Mouse (Mus musculus) kidney, adult 2 months (tissue): ENCODE results near the gene Bcl2l13.

Experiments
- CTCF ChIP-seq: fragments of 200-500 bp; conservative IDR thresholded peaks from 2 replicates; pipeline ENCODE4 v1.5.1; 2011; ENCODE audit warnings: low read depth, mild to moderate bottlenecking, control low read depth, low read length, moderate library complexity, mixed read lengths; ENCODE audit not compliant: insufficient read depth, insufficient read length
- POLR2A ChIP-seq: fragments of 200-500 bp; IDR thresholded peaks from one replicate; pipeline ENCODE4 v1.6.1; 2011; ENCODE audit warnings: low read depth, low read length, control low read depth

DNA sequence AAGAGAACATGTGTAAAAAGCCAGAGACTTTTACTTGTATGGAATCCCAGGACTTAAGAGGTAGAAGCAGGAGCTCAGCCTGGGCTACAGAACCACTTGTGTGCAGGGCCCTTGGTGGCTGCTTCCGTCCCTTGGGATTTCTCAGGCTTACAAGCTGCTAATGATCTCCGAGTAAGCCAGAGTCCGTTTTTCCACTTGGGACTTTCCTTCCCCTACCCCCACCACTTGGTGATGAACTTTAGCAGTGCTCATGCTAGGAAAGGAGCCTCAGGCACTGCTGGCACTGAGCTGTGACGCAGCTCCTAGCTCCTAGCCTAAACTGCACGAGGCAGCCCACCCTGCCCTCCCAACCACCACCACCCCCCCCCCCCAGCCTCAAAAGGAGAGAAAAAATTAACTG, 45.3 kb upstream of the Bcl2l13 start:
- TF ChIP-seq POLR2A = no peak
- TF ChIP-seq CTCF = no peak
